Mouse (Mus musculus) limb, embryonic 15.5 days (tissue): ENCODE data around the gene Azin2. TPM values are rescaled to one million over a fixed set of nuclear protein-coding genes. Genes with fewer than 3 reads are reported as not detected.

Source experiments
- ATAC-seq: fragments of 200-750 bp; cut with Nextera tagmentation; 2 replicates; pipeline ENCODE4 v1.8.0; 2017; ENCODE audit warnings: low read depth, moderate TSS enrichment; ENCODE audit not compliant: insufficient number of reproducible peaks, low FRiP score, low TSS enrichment
- H3K27ac ChIP-seq: fragments of 300-500 bp; sonication (generic); 2 replicates; pipeline ENCODE4 v1.5.1; 2015; ENCODE audit warnings: moderate library complexity, mild to moderate bottlenecking, inconsistent platforms
- H3K27me3 ChIP-seq: fragments of 300-500 bp; sonication (generic); 2 replicates; pipeline ENCODE4 v1.6.1; 2015; ENCODE audit warnings: inconsistent platforms
- H3K36me3 ChIP-seq: fragments of 300-500 bp; sonication (generic); 2 replicates; pipeline ENCODE4 v1.6.1; 2015; ENCODE audit warnings: inconsistent platforms
- H3K4me1 ChIP-seq: fragments of 300-500 bp; sonication (generic); 2 replicates; pipeline ENCODE4 v1.6.1; 2015; ENCODE audit warnings: inconsistent platforms
- H3K4me2 ChIP-seq: fragments of 300-500 bp; sonication (generic); 2 replicates; pipeline ENCODE4 v1.6.1; 2015; ENCODE audit warnings: mild to moderate bottlenecking, inconsistent platforms
- H3K4me3 ChIP-seq: fragments of 300-500 bp; sonication (generic); 2 replicates; pipeline ENCODE4 v1.5.1; 2015; ENCODE audit warnings: mild to moderate bottlenecking, inconsistent platforms
- H3K9ac ChIP-seq: fragments of 300-500 bp; sonication (generic); 2 replicates; pipeline ENCODE4 v1.6.1; 2015; ENCODE audit warnings: inconsistent platforms
- H3K9me3 ChIP-seq: fragments of 300-500 bp; sonication (generic); 2 replicates; pipeline ENCODE4 v1.6.1; 2016; ENCODE audit warnings: inconsistent platforms
- WGBS: fragments of 180-500 bp; shearing (Covaris S2); methylation state at CpG from one replicate; pipeline ENCODE4 v1.1.7; 2015; 5-methylcytosine and 5-hydroxymethylcytosine counted together
- polyA plus RNA-seq: library from polyadenylated mRNA; unstranded; fragments of >200 nt; fragmentation: Nextera tagmentation; extraction: Ambion mirVana; gene quantifications from 2 replicates; pipeline ENCODE4 v1.2.1, GENCODE M21; 2015

Gene Azin2
- polyA plus RNA-seq, 1 experiment from 2014 or later = 27.1 TPM

DNA sequence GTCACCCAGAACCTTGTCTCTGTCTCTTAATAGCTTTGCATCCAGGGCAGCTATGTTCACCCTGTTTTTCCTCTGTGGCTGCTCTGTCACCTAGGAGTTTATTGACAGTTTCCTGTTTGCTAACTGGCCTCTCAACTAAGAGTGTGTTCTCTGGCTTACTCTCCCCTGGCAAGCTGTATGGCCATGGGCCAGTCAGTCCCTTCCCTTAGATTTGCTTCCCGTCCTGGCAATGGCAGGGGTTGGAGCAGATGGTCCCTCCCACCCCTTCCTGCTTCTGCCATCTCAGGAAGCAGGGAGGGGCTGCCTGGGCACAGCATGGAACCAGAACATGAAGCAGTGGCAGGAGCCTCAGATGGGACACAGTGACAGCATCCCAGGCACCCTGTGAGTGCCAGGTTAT, 71.1 kb downstream of the Azin2 start:
- 16% methylated on average over 1 of the region's 1 CpGs for WGBS
- peaks cover 14% of the 10 kb centered on the region for H3K4me1 ChIP-seq
- H3K27ac ChIP-seq = 0 out of 2 replicates have a peak overlapping the region, but pooled peaks have one; percentile 18
- ATAC-seq = no peak
- no peak overlapping the region for H3K4me2 ChIP-seq
- peaks cover 4% of the 10 kb centered on the region; the same call in 1 of the 2 replicates for H3K36me3 ChIP-seq
- H3K9ac ChIP-seq = no peak overlapping the region
- H3K27me3 ChIP-seq = no peaks in the 10 kb centered on the region
- no peaks in the 10 kb centered on the region for H3K9me3 ChIP-seq
- no peak overlapping the region for H3K4me3 ChIP-seq

DNA sequence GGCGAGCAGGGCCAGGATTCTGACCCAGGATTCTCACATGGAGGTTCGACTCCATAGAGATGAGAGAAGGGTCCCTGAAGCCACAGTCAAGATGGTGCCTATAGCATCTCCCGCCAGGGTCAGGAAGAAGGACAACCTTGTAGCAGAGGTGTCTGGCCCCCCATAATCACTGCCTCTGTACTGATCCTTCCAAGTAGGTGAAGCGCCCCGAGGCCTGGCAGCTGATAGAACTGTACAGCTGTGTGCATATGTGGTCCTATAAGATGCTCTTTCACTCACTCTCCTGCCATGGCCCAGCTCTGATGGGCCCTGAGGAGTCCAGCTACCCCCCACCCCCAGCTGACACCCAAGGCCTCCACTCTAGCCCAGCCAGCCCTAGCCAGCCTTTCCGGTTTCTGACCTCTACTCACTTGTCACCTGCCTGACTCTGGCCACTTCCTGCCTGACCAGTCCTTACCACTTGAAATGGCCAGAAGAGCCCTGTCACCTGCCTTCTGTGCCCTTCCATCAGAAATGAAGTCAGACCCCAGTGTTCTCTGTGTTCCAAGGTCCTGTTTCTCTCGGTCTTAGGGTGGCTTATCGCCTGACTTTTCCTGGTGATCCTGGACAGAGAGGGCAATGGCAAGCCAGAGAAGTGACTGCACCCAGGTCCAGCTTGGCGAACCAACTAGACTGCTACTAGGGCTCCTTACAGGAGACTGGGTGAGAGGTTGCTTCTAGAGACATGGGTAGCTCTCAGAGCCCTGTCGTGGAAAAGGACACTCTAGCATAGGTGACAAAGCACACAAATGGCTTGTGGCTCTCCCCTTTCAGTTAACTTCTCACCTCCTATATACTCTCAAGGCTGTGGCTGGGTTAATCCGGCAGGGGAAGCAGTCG, 72.3 kb downstream of the Azin2 start:
- Histone ChIP-seq H3K4me1 (peaks cover 16% of the 10 kb centered on the region), H3K27me3 (no peaks in the 10 kb centered on the region), H3K4me2 (no peak overlapping the region), H3K36me3 (peaks cover 6% of the 10 kb centered on the region; the same call in 1 of the 2 replicates), H3K27ac (no peak overlapping the region), H3K9ac (no peak overlapping the region), H3K4me3 (no peak overlapping the region), H3K9me3 (no peaks in the 10 kb centered on the region)
- no peak for ATAC-seq
- WGBS = 82% methylated on average over 12 of the region's 12 CpGs

DNA sequence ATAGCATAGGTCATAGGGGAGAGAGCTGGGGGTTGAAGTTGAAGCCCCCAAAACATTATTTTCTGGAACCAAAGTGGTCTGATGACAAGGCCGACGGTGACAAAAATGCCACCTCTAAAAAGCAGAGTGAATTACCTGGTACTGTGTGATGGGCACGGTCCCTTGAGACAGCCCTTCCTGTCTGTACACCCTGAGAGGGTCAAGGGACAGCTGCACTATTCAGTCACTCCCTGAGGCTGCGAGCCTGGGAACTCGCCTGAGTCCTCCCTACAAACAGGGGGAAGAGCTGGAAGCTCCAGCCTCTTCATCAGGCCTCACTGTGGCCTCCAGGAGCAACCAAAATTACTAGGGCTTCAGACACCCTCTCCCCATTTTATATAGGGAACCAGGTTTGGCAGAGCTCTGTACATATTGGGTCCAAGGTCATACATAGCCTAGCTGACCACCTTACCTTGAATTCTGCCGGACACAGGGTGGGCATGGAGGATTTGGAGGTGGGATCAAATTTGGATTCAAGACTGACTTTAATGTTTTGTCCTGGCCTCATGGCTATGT, 73.7 kb downstream of the Azin2 start:
- no peak overlapping the region for H3K9ac ChIP-seq
- H3K4me1 ChIP-seq = peaks cover 25% of the 10 kb centered on the region
- no peak overlapping the region for H3K4me2 ChIP-seq
- no peak overlapping the region for H3K4me3 ChIP-seq
- no peaks in the 10 kb centered on the region for H3K9me3 ChIP-seq
- 91% methylated on average over 6 of the region's 6 CpGs for WGBS
- H3K27me3 ChIP-seq = no peaks in the 10 kb centered on the region
- H3K36me3 ChIP-seq = peaks cover 6% of the 10 kb centered on the region; the same call in 1 of the 2 replicates
- H3K27ac ChIP-seq = no peak overlapping the region
- no peak for ATAC-seq

DNA sequence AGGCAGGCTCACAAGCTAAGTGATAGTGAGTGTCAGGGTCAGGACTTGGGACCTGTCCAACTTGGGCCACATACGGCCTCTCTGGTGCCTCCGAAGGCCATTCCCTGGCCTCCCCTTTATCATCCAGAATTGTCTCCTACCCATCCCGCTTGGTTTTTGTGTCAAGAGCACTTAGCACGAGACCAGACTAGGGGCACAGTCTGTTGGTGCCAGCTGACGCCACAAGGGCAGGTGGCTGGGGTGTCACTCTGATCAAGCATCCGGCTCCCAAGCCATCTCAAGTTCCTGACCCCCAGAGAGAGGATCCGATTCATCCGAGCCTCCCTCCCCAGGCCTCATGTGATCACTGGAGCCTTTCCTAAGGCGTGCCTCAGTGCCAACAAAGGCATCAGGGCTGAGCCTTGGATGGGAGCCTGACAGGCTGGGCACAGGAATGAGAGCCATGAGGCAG, 74.6 kb downstream of the Azin2 start:
- H3K27ac ChIP-seq = no peak overlapping the region
- no peak for ATAC-seq
- no peak overlapping the region for H3K4me3 ChIP-seq
- peaks cover 32% of the 10 kb centered on the region for H3K4me1 ChIP-seq
- no peaks in the 10 kb centered on the region for H3K27me3 ChIP-seq
- H3K9me3 ChIP-seq = no peaks in the 10 kb centered on the region
- no peak overlapping the region for H3K4me2 ChIP-seq
- whole genome bisulfite sequencing = 68% methylated on average over 9 of the region's 9 CpGs
- H3K36me3 ChIP-seq = peaks cover 6% of the 10 kb centered on the region; the same call in 1 of the 2 replicates
- H3K9ac ChIP-seq = no peak overlapping the region

DNA sequence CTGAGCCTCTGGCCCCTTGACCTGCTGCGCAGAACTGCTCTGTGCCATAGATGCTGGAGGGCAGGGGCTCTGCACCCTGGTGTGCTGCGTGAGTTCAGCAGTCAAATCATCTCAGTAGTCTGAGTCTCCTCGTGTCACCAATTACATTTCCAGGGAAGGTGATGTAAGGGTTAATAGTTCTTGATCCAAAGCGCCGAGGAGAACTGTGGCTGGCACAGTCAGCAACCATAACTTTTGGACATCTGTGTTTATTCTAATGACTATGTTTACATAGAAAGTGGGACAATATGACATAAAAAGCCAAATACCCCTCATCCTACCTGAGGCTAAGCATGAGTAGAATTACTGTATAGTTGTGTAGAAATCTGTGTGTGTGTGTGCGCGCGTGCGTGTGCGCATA, 75.2 kb downstream of the Azin2 start:
- no peak overlapping the region for H3K27ac ChIP-seq
- H3K36me3 ChIP-seq = peaks cover 6% of the 10 kb centered on the region; the same call in 1 of the 2 replicates
- no peak for ATAC-seq
- H3K9ac ChIP-seq = no peak overlapping the region
- H3K4me2 ChIP-seq = no peak overlapping the region
- no peaks in the 10 kb centered on the region for H3K27me3 ChIP-seq
- WGBS = 65% methylated on average over 10 of the region's 10 CpGs
- peaks cover 32% of the 10 kb centered on the region for H3K4me1 ChIP-seq
- no peaks in the 10 kb centered on the region for H3K9me3 ChIP-seq
- H3K4me3 ChIP-seq = no peak overlapping the region

DNA sequence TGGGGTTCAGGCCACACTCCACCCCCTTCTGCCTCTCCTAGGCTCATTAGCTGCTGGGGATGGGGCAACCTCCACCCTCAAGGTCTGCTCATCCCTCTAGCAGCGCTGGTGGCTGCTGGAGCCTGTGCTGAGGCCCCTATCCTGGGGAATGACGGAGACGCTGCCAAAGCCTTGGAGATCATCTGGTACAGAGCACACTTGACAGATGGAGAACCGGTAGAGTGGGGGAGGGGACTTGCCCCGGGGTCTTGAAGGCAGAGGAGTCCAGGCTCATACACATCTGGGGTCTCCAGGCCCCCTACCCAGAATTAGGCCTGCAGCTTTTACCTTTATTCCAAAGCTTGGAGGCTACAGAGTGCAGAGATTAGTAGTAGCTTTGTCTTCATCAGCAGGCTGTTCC, 75.7 kb downstream of the Azin2 start:
- Histone ChIP-seq H3K36me3 (peaks cover 6% of the 10 kb centered on the region; the same call in 1 of the 2 replicates), H3K4me2 (no peak overlapping the region), H3K9me3 (no peaks in the 10 kb centered on the region), H3K27me3 (no peaks in the 10 kb centered on the region), H3K4me3 (no peak overlapping the region), H3K9ac (no peak overlapping the region), H3K27ac (no peak overlapping the region), H3K4me1 (peaks cover 32% of the 10 kb centered on the region)
- 52% methylated on average over 5 of the region's 5 CpGs for WGBS
- ATAC-seq = no peak

DNA sequence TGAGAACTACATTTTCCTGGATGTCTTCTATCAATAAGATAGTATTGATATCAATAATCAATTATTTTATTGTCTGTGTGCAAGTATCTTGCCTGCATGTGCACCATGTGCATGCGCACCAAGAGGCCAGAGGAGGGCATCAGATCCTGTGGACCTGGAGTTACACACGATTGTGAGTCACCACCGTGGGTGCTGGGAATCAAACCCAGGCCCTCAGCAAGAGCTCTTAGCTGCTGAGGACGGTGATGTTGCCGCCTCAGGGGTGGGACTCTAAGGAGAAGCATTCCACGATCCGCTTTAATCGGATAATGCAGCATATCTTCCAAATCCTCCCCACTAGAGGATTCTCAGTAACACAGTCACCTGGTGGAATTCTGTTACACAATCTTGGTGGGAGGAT, 76.7 kb downstream of the Azin2 start:
- peaks cover 26% of the 10 kb centered on the region for H3K4me1 ChIP-seq
- H3K4me2 ChIP-seq = no peak overlapping the region
- WGBS = 96% methylated on average over 8 of the region's 8 CpGs
- no peak overlapping the region for H3K4me3 ChIP-seq
- no peaks in the 10 kb centered on the region for H3K27me3 ChIP-seq
- H3K9ac ChIP-seq = no peak overlapping the region
- peaks cover 6% of the 10 kb centered on the region; the same call in 1 of the 2 replicates for H3K36me3 ChIP-seq
- ATAC-seq = no peak
- H3K27ac ChIP-seq = no peak overlapping the region
- no peaks in the 10 kb centered on the region for H3K9me3 ChIP-seq

DNA sequence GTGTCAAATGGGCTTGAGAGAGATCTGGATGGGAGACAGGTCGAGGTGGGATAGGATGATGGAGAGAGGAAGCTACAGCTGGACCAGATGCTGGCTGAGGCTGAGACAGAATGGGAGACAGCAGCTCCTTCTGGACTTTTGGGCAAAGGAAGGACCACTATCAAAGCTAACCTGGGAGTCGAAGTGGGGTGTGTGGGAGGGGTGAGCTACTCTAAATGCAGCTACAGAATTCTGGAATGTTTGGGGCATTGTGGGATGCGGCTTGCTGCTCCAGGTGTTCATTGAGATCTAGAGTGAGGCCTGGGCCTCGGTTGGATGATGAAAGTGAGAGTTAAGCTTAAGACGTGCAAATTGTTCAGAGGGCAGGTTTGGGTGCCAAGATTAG, 77.5 kb downstream of the Azin2 start:
- Histone ChIP-seq H3K4me2 (peak overlapping the region; percentile 97), H3K4me1 (peaks cover 27% of the 10 kb centered on the region), H3K27ac (no peak overlapping the region), H3K4me3 (peak overlapping the region; percentile 86), H3K27me3 (no peaks in the 10 kb centered on the region), H3K9me3 (no peaks in the 10 kb centered on the region), H3K9ac (no peak overlapping the region), H3K36me3 (peaks cover 6% of the 10 kb centered on the region; the same call in 1 of the 2 replicates)
- ATAC-seq = no peak
- 49% methylated on average over 5 of the region's 5 CpGs for WGBS

DNA sequence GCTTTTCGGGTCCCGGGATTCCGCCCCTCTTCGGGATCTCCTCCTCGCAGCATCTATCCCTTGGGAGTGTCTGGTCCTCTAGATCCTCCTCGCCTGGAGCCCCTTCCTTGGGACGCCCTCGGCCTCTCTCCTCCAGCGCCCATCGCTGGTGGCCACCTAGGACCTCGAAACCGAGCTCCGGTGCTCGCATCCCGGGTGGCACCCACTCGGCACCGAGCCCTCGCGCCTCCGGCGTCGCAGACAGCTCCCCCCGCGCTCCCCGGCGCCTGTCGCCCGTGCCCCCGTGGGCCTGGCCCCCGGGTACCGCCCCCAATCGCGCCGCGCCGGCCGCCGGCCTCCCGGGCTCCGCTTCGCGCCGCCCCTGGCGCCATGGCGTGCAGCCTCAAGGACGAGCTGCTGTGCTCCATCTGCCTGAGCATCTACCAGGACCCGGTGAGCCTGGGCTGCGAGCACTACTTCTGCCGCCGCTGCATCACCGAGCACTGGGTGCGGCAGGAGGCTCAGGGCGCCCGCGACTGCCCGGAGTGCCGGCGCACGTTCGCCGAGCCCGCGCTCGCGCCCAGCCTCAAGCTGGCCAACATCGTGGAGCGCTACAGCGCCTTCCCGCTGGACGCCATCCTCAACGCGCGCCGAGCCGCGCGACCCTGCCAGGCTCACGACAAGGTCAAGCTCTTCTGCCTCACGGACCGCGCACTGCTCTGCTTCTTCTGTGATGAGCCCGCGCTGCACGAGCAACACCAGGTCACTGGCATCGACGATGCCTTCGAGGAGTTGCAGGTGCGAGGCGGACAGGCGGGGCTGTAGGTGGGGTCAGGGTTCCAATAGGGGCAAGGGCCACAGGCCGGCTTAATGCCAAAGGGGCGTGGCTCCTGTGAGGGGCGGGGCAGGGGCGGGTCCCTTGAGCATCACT, 78.2 kb downstream of the Azin2 start:
- WGBS = under 1% methylated on average over 91 of the region's 94 CpGs
- Histone ChIP-seq H3K9ac (peak overlapping the region; percentile 62), H3K27ac (peak overlapping the region; percentile 55), H3K4me1 (peaks cover 34% of the 10 kb centered on the region), H3K36me3 (peaks cover 6% of the 10 kb centered on the region; the same call in 1 of the 2 replicates), H3K4me3 (peak overlapping the region; percentile 86), H3K9me3 (no peaks in the 10 kb centered on the region), H3K27me3 (no peaks in the 10 kb centered on the region), H3K4me2 (peak overlapping the region; percentile 97)
- ATAC-seq = peak; percentile 28; the same call in 1 of the 2 replicates

DNA sequence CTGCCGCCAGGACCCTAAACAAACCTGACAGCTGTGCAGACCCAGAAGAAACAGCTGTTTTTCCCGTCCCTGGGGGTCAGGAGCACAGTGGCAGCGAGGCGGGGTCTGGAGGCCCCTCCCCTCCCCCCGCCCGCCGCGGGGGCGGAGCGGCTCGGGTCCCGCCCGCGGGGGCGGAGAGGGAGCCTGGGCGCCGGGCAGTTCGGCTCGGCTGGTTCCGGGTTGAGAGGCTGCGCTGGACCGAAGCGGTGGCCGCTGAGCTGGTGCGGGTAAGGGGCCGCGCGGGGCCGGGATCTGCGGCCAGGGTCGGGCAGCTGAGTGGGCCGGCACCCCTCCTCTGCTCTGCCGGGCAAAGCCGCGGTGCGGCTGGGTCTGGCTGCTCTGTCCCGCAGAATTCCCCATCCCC, 78.9 kb downstream of the Azin2 start, which contains the start of gene Trim62:
Gene Trim62, plus strand, starts transcription at position 202 of the 403 bp plus-strand sequence.
- no peaks in the 10 kb centered on the region for H3K27me3 ChIP-seq
- peak within 1 kb of the TSS; percentile 86 for H3K4me3 ChIP-seq
- H3K27ac ChIP-seq = peak within 1 kb of the TSS; percentile 55
- peak within 1 kb of the TSS; percentile 97 for H3K4me2 ChIP-seq
- peak; percentile 53; the same call in 1 of the 2 replicates for ATAC-seq
- no peaks in the 10 kb centered on the region for H3K9me3 ChIP-seq
- peaks cover 6% of the 10 kb centered on the region; the same call in 1 of the 2 replicates for H3K36me3 ChIP-seq
- WGBS = under 1% methylated on average over 33 of the region's 37 CpGs
- H3K4me1 ChIP-seq = peaks cover 40% of the 10 kb centered on the region
- peak within 1 kb of the TSS; percentile 62 for H3K9ac ChIP-seq
